Mouse (Mus musculus) 3T3-L1 (cell line): Measurements from ENCODE around the gene Fmo4.

Experiments
- DNase-seq: peaks from one replicate; pipeline ENCODE4 v3.0.0-alpha.2; 2015; ENCODE audit warnings: low read depth, low spot score

The Fmo4 gene

DNA sequence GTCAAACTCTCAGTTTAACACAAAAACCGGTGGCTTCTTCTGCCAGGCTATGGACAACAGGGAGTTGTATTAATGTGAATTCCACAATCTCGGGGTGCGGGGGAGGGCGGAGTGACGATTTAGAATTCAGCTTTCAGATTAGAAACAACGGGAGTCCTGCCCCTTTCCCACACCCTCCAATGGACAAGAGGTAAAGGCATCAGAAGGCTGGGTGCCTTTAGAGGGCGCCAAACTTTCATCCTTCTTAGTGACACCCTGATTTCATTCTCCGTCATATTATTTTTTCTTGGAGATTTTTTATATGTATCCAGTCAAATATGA lies at the start of gene Fmo4:
Gene Fmo4, minus strand, starts transcription at position 137 of the 321 bp plus-strand sequence.
- peak; percentile 50 for DNase-seq

DNA sequence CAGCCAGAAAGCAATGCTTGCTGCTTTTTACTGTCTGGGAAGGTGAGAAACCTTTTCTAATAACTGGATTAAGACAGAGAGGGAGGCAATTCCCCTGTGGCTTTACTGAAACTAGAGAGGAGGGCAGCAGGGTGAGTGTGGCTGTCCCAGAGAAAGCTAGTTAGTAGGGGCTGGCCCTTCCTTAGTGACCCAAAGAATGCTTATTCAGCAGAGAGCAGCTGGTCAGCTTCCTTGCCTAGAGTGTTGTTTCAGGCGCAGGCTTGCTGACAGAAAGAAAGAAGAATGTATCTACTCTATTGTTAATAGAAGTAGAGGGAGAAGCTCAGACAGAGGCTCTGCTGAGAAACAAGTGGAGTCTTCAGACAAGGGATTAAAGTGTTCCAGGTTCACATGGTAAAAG lies 48.6 kb upstream of the Fmo4 start:
- no peak for DNase-seq

DNA sequence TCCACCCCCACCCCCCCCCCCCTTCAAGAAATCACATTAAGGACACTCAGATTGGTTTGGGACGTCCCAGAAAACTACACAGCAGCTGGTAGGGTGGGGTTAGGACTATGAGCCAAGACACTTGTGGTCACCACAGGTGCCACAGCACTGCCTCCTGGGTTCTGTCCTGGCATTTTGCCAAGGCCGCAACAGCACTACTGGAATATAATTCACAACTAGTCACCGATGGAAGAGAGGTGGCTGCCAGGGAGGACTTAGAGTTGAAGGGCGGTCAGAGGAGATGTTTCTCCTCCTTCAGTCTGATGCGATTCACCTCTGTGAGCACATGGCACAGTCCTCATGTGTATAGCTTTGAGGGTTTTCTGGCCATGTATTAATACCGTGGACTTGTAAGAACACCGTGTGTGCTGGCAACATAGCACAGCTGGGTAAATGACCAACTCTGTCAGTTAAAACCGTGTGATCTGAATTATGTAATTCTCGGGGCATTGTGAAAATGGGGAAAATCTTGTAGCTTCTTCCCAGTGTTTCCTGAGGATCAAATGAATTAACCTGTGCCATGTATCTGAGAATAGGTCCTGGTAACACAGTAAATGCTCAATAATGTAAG lies 46.3 kb upstream of the Fmo4 start:
- DNase-seq: no peak

DNA sequence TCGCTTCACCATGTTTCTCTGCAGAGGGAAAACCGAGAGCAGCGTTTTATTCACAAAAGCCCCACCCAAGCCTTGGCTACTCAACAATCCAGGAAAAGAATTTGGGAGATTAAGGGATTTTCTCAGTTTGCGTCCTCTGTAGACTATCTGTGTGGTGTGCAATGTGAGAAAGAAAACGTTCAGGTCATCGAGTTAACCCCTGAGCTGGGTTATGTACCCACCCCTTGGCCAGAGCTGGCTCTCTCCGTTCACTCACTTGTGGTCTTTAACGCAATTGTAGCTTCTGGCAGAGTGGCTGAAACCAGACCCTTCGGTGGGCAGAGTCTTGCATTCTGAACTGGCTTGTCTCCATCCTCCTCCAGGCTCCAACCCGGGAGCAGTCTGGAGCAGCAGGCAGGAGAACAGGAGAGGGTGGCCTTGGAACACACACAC lies 45.8 kb upstream of the Fmo4 start:
- no peak for DNase-seq

DNA sequence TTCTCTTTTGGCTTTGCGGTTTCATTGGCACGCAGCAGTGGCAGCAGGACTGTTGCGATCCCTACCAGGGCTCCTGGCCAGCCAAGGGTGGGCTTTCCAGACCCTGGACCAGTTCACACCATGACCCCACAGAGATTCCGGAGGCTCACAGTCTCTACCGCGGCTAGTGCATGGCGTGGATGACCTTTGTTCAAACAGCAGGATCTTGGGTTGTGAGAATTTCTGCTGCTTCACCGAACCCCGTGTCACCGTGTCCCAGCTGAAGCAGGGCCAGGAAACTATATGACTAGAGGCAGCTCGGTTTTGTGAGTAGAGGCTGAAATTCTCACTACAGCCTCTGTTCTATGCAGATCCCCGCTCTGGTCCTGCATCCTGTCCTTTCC lies 45.0 kb upstream of the Fmo4 start:
- DNase-seq: no peak

DNA sequence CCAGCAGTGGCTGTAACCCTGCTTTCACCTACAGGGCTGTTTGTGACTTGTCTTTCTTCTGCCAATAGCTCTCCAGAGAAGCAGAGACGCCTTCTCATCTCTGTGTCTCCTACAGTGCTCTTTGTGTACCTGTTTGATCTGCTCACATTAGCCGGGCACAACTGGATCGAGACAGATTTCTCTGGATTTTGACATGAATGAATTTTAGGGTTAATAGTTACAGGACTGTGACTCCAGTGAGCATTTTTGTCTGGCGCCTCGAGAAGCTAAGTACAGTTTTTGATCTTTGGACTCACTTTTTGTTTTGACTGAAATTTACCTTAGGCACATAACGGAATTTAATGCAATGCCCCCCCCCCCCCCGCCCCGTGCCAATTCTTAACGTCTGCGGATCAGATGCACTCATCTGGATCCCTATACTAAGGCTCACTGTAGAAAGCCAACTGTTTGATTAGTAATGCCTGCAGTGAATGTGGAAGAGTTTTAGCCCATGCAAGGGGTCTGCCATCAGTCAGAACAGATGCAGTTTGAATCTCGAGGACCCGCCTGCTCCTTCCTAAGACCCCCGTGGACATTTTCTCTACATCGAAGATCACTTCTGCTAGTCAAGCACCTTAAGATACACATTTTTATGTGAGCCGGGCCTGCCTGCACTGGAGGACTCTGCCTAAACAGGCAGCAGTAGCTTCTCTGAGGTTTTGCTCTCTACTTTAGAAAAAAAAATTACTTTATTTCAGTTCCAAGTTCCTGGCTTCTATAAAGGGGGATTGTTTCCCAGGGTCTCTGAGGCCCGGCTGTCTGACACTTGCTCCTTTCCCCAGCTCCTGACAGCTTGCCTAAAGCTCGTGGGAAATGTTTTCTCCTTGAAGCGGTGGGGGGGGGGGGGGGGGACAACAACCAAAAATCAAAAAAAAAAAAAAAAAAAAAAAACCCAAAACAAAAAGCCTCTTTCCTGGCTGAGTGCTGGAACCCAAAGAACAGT lies 44.3 kb upstream of the Fmo4 start:
- no peak for DNase-seq

DNA sequence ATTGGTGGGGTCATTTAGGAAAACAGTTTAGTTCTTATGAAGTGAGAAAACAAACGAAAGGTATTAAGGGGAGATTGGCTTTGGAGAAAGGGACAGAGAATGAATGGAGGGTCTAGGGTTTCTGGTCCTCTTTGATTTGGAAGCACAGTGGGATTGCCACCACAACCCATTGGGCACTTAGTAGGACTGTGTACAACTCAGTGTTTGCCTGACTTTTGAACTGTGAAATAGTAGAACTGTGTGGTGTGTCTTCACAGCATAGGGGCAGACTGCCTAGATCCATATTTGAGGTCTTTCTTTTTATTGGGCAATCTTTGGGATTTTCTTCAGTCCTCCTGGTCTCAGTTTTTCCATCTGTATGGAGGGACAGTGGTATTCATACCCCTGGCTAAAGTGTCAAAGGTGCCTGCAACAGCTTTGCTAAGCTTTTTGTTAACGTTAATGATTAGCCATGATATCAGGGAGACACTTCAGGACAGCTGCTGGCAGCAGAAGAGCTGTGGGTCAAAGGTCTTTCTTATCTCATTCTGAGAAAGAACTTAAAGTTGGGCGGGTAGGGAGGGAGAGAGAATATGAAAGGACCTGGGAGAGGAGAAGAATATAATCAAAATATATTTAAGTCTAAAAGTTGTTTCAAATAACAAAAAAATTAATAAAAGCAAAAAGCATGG lies 40.2 kb upstream of the Fmo4 start:
- no peak for DNase-seq

DNA sequence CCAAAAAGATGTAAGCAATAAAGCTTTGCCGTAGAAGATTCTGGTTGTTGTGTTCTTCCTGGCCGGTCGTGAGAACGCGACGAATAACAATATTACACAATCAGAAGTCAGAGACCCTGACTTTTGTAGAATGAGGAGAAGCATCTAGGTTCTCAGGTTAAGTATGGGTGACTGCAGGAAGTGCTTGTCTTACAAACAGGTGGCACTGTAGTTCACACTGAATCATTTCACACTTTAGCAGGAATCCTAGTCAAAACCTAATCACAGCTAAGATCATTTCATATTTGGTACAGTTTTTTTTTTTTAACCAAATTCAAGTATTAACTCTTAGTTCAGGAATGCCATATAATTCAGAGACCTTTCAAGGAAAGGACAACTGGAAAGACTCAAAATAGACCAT lies 33.8 kb upstream of the Fmo4 start:
- no peak for DNase-seq

DNA sequence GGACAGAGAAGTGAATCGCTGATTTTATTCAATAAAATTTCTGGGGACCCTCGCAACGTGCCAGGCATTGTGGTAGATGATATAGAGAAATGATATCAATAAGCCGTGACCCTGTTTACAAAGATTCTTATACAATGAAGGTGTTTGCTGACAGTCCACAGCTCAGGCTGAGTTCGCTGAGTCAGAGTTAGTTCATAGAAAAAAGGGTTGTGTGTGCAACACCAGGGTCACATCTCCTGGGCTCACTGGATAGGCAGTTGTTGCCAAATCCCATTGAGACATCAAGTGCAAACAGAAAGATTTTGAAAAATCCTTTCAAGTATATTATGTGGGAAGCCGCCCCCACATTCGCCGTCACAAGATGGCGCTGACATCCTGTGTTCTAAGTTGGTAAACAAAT lies 26.4 kb upstream of the Fmo4 start:
- DNase-seq: no peak

DNA sequence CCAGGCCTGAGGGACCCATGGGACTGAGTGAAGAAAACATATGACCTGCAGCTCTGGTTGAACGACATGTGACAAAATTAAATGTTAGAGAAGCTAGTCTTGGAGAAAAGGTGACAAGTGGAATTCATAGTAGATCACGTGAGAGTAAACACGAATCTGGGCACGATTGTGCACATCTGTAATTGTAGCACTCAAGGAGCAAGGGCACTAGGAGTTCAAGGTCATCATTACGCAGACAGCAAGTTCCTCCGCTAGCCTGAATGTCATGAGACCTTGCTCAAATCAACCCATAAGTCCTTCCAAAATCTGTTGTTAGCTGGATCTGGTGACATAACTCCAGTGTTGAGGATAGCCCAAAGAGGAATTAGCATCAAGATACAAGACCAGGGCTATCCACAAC lies 25.2 kb upstream of the Fmo4 start:
- DNase-seq: no peak

DNA sequence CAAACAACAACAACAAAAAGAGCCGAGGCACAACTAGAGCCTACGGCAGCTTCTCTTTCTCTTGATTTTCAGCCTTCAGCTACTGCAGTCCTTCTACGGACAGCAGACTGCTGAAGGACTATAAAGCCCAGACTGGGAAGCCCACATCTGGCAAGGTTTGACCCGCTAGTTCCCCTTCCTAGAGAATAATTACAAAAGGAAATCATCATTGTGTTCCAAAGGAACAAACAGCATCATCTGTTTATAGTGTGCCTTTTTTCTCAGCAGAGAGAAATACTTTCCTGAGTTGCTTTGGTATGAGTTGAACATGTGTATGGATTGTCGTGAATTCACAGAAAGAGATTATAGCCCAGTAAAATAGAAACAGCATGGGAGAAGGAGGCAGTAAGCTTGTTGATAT lies 20.6 kb upstream of the Fmo4 start:
- no peak for DNase-seq

DNA sequence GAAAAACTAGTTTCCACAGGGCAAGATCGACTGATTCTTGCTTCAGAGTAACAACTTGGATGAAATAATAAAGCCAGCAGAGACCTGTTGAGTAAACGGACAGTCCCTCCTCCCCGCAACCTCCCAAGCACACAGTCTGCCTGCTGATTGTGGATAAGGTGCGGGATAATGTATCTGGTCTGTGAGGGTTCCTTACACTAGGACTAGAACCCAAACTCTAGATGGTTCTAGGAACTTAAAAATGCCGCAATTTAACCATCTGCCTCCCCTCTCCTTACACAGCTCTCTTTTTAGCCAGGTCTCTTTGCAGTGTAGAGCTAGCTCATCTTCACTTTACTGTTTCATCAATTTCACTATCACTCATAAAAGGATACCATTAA lies 18.8 kb upstream of the Fmo4 start:
- DNase-seq: no peak

DNA sequence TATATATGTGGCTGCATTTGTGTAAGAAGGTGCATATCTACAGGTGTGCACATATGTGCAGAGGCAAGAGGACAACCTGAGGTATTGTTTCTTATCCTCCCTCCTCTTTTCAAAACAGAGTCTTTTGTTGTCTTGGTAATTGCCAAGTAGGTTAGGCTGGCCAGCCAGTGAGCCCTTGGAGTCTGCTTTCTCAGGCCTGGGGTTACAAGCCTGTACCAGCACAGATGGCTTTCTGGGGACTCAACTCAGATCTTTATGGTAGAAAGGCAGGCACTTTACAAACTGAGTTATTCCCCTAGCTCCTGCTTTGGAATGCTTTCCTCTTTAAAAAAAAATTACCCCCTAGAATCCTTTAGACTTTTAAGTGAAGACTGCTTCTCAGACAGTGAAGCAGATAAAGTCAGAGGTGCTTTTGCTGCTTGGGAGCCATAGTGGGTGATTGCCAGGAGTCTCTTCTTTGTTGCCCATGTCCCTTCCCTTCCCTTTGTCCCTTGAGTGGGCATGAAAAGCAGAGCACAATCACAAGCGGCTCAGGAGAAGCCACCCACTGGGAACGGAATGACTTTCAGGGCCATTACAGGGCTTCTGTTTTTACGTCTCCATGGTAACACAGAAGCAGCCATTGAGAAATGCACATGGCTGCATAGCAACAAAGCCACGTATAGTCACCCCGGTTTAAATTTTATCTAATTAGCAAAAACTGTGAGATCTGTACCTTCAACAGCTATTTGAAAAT lies 18.2 kb upstream of the Fmo4 start:
- DNase-seq: no peak

DNA sequence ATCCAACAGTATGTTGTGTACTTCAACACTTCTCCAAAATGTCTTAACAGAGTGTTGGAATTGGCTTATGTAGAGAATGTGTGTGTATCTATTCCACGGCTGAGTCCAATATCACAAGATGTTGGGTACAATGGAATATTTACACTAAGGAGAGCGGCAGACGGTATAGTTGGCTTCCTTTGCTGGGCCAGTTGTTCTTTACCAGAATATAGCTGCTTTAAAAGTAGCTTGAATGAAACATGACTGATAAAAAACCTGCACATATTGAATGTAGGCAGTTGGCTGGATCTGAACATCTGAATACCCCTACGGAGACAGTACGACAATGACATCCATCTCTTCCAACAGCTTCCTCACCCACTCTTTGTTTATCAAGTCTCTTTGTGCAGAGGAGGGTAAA lies 5.5 kb upstream of the Fmo4 start:
- no peak for DNase-seq

DNA sequence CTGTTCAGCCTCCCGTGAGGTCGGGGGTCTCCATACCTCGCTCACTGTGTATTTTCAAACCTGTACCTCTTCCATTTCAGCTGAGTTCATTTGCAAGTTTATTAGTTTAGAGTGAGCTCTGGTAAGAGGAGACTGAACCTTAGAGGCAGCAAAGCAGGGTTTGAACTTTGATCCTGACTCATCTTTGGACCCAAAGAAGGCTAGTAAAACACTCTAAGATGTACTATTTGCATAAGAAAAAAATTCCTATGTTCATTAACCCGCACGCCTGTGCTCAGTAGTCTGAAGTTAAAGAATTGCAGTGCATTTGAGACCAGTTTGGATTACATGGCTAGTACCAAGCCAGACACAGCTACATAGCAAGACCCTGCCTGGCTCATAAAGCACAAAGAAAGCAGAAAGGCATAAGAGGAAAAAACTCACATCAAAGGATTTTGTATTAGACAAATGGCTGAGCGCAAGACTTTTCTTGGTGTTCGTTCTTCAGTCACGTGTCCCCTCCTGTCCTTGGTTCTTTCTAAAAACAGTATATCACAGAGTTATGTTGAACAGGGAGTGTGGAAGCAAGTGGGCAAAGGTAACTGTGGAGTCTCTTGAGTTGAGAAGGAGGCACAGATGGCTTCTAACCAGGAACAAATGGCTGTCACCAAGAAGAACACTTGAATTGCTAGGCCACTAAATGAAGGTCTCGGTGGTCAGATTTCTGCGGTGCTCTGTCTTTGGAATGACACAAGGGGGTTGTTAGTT lies 1.8 kb upstream of the Fmo4 start:
- DNase-seq: no peak

DNA sequence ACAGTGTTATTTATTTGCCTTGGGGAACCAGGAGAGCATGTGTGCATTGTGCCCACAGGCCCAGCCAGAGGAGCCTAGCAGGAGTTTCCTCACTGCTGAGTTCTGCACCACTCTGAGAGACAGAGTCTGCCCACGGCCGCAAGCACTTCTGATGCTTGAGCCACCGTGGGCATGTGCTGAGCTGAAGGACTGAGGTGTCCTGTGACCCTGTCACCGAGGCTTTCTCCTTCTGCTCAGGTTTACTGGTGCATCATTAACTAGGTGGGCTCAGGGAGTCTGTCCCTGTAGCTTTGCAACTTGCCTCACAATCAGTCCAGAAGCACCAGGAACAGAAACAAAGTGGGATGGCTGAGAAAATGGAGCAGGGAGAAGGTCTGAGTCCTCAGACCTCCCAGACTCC lies 1.2 kb upstream of the Fmo4 start:
- no peak for DNase-seq

DNA sequence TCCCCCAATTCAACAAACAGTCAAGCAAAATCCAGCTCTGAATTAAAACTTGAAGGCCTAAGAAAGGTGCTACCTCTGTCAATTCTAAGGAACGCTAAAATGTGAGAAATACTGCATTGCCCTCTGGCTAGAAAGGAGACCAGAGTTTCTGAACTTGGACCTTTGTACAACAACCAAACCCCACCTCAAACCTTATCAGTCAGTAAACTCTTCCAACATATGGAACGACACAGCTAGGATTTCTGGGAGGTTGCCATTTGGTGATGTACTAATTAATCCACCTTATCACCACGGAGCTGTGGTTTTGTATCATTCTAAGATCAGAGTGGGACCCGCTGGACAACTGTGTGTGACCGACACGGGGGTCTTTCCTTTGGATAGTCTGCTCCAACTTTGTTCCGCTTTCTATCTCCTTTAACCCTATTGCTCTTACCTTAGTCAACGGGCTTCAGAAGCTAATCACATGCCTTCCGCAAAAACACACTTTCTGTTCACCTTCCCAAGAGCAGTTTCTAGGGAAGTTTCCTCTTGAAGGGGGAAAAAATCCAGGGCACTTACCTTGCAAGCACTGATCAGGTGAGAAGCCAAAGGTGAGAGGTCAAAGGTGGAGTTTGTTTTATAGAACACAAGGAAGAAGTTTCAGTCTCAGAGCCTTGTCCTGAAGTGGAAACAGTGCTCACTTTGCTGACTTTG lies 483 bp downstream of the Fmo4 start:
- DNase-seq: no peak

DNA sequence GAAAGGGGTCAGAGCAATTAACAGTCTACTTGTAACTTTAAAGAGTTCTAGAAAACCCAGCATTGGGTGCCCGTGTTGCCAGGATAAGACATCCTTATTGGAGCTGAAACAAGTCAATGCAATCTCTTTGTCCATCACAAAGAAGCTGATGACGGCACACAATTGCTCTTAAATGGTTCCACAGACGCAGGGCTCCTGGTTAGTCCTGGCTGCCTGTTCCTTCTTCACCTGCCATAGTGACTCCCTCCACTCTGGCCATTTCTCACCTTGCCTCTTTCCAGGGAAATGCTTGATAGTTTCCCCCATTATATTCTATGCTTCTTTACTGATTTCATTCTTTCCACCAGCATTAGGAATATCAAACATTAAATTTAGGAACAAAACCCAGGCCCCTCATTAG lies 5.2 kb downstream of the Fmo4 start:
- DNase-seq: no peak

DNA sequence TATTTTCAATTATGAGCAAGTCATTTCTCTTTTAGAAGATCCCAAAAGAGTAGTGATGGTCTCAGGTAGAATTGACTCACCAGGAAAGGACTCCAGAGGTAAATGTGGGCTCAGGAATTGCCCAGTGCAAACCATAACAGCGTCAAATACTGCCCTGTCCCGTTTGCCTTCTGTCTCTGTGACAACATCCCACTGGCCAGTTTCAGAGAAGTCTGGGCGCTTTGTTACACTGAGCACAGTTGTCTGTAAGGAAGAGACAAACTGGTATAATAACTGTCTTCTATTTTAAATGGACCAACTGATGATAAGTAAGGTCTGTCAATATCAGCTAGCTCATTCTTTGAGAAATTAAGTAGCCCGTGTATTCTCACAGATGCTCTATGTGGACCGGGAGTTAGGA lies 6.3 kb downstream of the Fmo4 start:
- DNase-seq: no peak

DNA sequence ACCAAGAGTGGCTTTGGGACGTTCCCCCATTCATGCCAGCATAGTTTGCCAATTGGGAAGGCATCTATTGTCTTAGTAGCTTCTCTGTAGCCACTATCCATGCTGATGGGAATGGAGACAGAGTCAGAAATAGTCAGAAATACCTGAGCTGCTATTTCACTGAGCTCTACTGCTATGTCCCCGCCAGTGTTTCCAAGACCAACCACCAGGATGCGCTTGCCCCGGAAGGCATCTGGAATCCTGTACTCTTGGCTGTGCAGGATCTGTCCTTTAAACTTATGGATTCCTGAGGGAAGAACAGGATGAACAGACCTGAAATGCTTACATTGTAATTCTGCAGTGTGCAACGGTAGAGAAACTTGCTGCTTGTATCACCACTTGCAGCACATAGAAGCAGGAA lies 8.8 kb downstream of the Fmo4 start:
- DNase-seq: peak; percentile 10

DNA sequence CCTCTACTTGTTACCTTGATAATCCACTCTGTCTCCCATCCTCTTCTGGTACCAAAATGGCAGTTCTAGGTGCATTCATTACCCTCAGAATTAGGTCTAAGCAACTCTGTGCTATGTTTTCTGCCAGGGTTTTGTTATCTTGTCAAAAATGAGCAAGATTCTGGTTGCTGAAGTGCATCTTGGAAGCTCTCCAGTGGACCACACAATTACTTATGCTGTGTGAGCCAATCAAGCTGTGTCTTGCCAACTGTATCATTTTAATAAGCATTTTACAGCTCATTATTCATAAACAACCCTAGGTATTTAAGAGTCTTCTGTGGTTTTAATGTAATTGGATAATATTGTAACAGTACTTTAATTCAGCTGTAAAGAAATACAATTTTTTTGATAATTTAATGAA lies 17.3 kb downstream of the Fmo4 start:
- DNase-seq: no peak
